Mouse (Mus musculus): Measurements from ENCODE around the gene Uhrf2.

DNA sequence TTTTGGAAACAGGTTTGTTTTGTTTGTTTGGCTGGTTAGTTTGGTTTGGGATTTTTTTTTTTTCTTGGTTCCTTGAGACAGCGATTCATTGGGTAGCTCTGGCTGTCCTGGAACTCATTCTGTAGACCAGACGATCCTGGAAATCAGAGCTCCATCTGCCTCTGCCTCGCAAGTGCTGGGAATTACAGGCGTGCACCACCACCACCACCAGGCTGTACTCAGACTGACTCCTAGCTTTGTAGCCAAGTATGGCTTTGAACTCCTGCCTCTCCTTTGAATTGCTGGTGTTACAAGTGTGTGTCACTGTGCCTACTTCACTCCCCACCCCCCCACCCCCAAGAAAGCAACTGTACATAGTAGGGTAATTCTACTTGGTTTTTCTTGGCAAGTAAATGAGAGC, 86.9 kb downstream of the Uhrf2 start:
- TF ChIP-seq CTCF (IDR thresholded peaks at IDR 0.05; ENCODE audit: low read depth) (no peak), EP300 (IDR thresholded peaks at IDR 0.05; ENCODE audit: low read depth) (no peak)
